Mouse (Mus musculus): ENCODE data around the gene Fmnl2.

Gene Fmnl2

GRCm38 (mm10) chr2:52915536-52915935 is 57.9 kb downstream of the Fmnl2 start:
- DNase-seq (ENCODE audit: low spot score) = no peak

- peak; percentile 29 for DNase-seq (ENCODE audit: low spot score)
Observed at GRCm38 (mm10) chr2:52918094-52918493, 60.4 kb downstream of the Fmnl2 start.

- DNase-seq (ENCODE audit: low spot score) = no peak
Observed at GRCm38 (mm10) chr2:52920701-52921435, 63.2 kb downstream of the Fmnl2 start.

GRCm38 (mm10) chr2:52925062-52925461 is 67.4 kb downstream of the Fmnl2 start:
- DNase-seq (ENCODE audit: low spot score) = peak; percentile 57

GRCm38 (mm10) chr2:52927381-52927780 is 69.7 kb downstream of the Fmnl2 start:
- no peak for DNase-seq (ENCODE audit: low spot score)

- no peak for DNase-seq (ENCODE audit: low spot score)
Observed at GRCm38 (mm10) chr2:52927858-52928301, 70.2 kb downstream of the Fmnl2 start.

- DNase-seq (ENCODE audit: low spot score) = no peak
Observed at GRCm38 (mm10) chr2:52928401-52928800, 70.7 kb downstream of the Fmnl2 start.

- peak; percentile 48 for DNase-seq (ENCODE audit: low spot score)
Observed at GRCm38 (mm10) chr2:52930106-52930868, 72.6 kb downstream of the Fmnl2 start.

- no peak for DNase-seq (ENCODE audit: low spot score)
Observed at GRCm38 (mm10) chr2:52931315-52931714, 73.7 kb downstream of the Fmnl2 start.

GRCm38 (mm10) chr2:52935906-52936305 is 78.2 kb downstream of the Fmnl2 start:
- no peak for DNase-seq (ENCODE audit: low spot score)

- DNase-seq (ENCODE audit: low spot score) = no peak
Observed at GRCm38 (mm10) chr2:52938351-52939074, 80.9 kb downstream of the Fmnl2 start.

- peak; percentile 33 for DNase-seq (ENCODE audit: low spot score)
Observed at GRCm38 (mm10) chr2:52943644-52944423, 86.2 kb downstream of the Fmnl2 start.

GRCm38 (mm10) chr2:52944594-52944993 is 86.9 kb downstream of the Fmnl2 start:
- DNase-seq (ENCODE audit: low spot score) = no peak

GRCm38 (mm10) chr2:52946074-52946473 is 88.4 kb downstream of the Fmnl2 start:
- DNase-seq (ENCODE audit: low spot score) = no peak

GRCm38 (mm10) chr2:52946524-52947186 is 89.0 kb downstream of the Fmnl2 start:
- DNase-seq (ENCODE audit: low spot score) = no peak

GRCm38 (mm10) chr2:52948406-52948805 is 90.7 kb downstream of the Fmnl2 start:
- no peak for DNase-seq (ENCODE audit: low spot score)

GRCm38 (mm10) chr2:52949556-52949955 is 91.9 kb downstream of the Fmnl2 start:
- DNase-seq (ENCODE audit: low spot score) = no peak

GRCm38 (mm10) chr2:52950226-52950625 is 92.6 kb downstream of the Fmnl2 start:
- no peak for DNase-seq (ENCODE audit: low spot score)

GRCm38 (mm10) chr2:52952202-52952730 is 94.6 kb downstream of the Fmnl2 start:
- DNase-seq (ENCODE audit: low spot score) = no peak

GRCm38 (mm10) chr2:52955090-52955489 is 97.4 kb downstream of the Fmnl2 start:
- DNase-seq (ENCODE audit: low spot score) = peak; percentile 81

- DNase-seq (ENCODE audit: low spot score) = no peak
Observed at GRCm38 (mm10) chr2:52955831-52956230, 98.2 kb downstream of the Fmnl2 start.
